Mouse (Mus musculus) cerebellum, adult 2 months (tissue): ENCODE data around the gene Aktip.

ENCODE experiments used
- CTCF ChIP-seq: fragments of 200-500 bp; IDR thresholded peaks from 2 replicates; pipeline ENCODE4 v1.5.1; 2011; ENCODE audit warnings: low read depth, mild to moderate bottlenecking, control low read depth, low read length, moderate library complexity, borderline replicate concordance; ENCODE audit not compliant: insufficient read depth
- POLR2A ChIP-seq: fragments of 200-500 bp; IDR thresholded peaks from 2 replicates; pipeline ENCODE4 v1.6.1; 2011; ENCODE audit warnings: low read length, control low read depth, borderline replicate concordance; ENCODE audit not compliant: insufficient read depth

GRCm38 (mm10) chr8:91227421-91227841, 27.7 kb upstream of the Aktip start:
- no peak for TF ChIP-seq CTCF
- TF ChIP-seq POLR2A = no peak
